Mouse (Mus musculus): ENCODE measurements around the gene Auts2. TPM values are rescaled to one million over a fixed set of nuclear protein-coding genes. Genes with fewer than 3 reads are reported as not detected.

Auts2 gene
- polyA plus RNA-seq, 1 experiment from 2014 or later = 1.0 TPM

DNA sequence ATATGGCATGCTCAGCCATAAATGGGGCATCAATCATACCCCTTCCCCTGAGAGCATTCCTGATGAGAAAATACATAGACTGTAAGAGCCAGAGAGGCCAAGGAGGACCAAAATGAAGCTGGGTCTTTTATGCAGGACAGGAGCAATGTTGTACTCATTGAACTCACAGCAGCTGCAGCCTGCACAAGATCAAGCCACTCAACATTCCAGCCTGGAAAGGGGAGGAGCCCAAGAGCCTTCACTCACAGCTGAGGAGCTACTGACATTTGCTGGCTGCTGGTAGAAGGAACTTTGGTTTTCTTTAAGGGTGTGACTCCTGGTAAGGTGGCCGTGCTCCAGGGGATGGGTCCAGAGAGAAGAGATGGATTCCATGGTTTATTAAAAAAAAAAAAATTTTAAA lies 164.2 kb downstream of the Auts2 start:
- DNase-seq (no peak), ATAC-seq (no peak)
- H3K4me3 ChIP-seq (ENCODE audit: low read depth, low read length) = no peak overlapping the region
- H3K4me1 ChIP-seq (ENCODE audit: insufficient read depth) = no peaks in the 10 kb centered on the region
- TF ChIP-seq CTCF (IDR thresholded peaks at IDR 0.05; ENCODE audit: low read depth) (no peak), EP300 (IDR thresholded peaks at IDR 0.05; ENCODE audit: low read depth) (no peak)
- no peak overlapping the region for H3K27ac ChIP-seq (ENCODE audit: low read depth)
- H3K9me3 ChIP-seq (ENCODE audit: low read length) = no peaks in the 10 kb centered on the region
- WGBS (ENCODE audit: insufficient replicate concordance) = 67% methylated on average over 1 of the region's 1 CpGs
- no peaks in the 10 kb centered on the region for H3K36me3 ChIP-seq (replicated peaks; ENCODE audit: insufficient read depth, low read length)
- no peaks in the 10 kb centered on the region for H3K27me3 ChIP-seq (ENCODE audit: insufficient read depth, low read length)
- H3K4me2 ChIP-seq (ENCODE audit: low read depth, low read length) = no peak overlapping the region
- H3K9ac ChIP-seq (replicated peaks) = no peak overlapping the region

DNA sequence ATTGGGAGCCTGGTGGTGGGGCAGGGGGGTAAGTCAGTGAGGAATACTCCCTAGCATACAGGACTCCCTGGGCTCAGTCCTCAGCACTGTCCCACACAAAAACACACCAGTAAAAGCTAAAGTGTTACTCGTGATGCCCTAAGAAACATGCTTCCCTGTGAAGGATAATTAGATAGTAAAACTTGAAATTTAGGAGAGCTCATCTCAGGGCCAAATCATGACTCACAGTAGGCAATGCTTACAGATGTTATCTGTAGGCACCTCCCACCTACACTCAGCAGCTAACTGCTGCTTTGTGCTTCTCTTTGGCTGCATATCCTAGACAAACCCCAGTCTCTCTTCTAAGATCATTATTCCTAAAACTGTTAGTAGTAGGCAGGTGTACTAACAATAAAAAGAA lies 168.0 kb downstream of the Auts2 start:
- DNase-seq (no peak), ATAC-seq (no peak)
- H3K27me3 ChIP-seq (ENCODE audit: insufficient read depth, low read length) = no peaks in the 10 kb centered on the region
- no peak overlapping the region for H3K4me2 ChIP-seq (ENCODE audit: low read depth, low read length)
- H3K4me3 ChIP-seq (ENCODE audit: low read depth, low read length) = no peak overlapping the region
- 0 out of 2 replicates have a peak, but pooled peaks cover 4% of the 10 kb centered on the region for H3K4me1 ChIP-seq (ENCODE audit: insufficient read depth)
- TF ChIP-seq EP300 (IDR thresholded peaks at IDR 0.05; ENCODE audit: low read depth) (no peak), CTCF (IDR thresholded peaks at IDR 0.05; ENCODE audit: low read depth) (no peak)
- WGBS (ENCODE audit: insufficient replicate concordance) = 83% methylated on average over 1 of the region's 1 CpGs
- H3K9me3 ChIP-seq (ENCODE audit: low read length) = no peaks in the 10 kb centered on the region
- H3K36me3 ChIP-seq (replicated peaks; ENCODE audit: insufficient read depth, low read length) = no peaks in the 10 kb centered on the region
- H3K9ac ChIP-seq (replicated peaks) = no peak overlapping the region
- H3K27ac ChIP-seq (ENCODE audit: low read depth) = no peak overlapping the region

DNA sequence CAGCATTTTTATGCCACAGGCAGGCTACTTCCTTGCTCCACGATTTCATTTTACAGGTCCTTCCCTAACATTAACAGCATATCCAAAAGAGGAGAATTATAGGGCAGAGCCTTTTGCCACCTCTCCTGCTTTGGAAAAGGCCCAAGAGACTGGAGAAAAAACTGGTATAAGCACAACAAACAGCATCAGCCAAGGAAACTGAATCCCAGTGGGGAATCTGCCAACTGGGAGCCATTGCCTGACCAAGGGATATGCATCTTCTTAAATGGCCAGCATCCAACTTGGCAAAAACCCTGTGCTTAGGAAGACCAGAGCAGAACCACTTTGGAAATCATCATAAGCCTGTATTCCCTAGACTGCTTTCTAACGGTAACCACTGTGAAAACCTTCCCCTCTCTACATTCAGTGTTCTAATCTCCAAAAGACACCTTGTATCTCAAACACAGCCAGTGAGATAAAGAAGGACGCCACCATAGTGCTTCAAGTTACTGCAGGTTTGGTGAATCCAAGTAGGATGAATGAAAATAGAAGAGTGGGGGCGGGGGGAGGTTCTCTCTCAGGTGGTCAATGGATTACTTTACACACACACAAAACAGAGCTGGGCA lies 169.6 kb downstream of the Auts2 start:
- H3K4me3 ChIP-seq (ENCODE audit: low read depth, low read length) = no peak overlapping the region
- H3K4me1 ChIP-seq (ENCODE audit: insufficient read depth) = 0 out of 2 replicates have a peak, but pooled peaks cover 4% of the 10 kb centered on the region
- no peak overlapping the region for H3K9ac ChIP-seq (replicated peaks)
- no peaks in the 10 kb centered on the region for H3K36me3 ChIP-seq (replicated peaks; ENCODE audit: insufficient read depth, low read length)
- H3K4me2 ChIP-seq (ENCODE audit: low read depth, low read length) = no peak overlapping the region
- DNase-seq (no peak), ATAC-seq (no peak)
- TF ChIP-seq CTCF (IDR thresholded peaks at IDR 0.05; ENCODE audit: low read depth) (no peak), EP300 (IDR thresholded peaks at IDR 0.05; ENCODE audit: low read depth) (no peak)
- H3K27ac ChIP-seq (ENCODE audit: low read depth) = no peak overlapping the region
- H3K27me3 ChIP-seq (ENCODE audit: insufficient read depth, low read length) = no peaks in the 10 kb centered on the region
- 59% methylated on average over 4 of the region's 4 CpGs for WGBS (ENCODE audit: insufficient replicate concordance)
- no peaks in the 10 kb centered on the region for H3K9me3 ChIP-seq (ENCODE audit: low read length)

- no peaks in the 10 kb centered on the region for H3K9me3 ChIP-seq (ENCODE audit: low read length)
- no peaks in the 10 kb centered on the region for H3K36me3 ChIP-seq (replicated peaks; ENCODE audit: insufficient read depth, low read length)
- WGBS (ENCODE audit: insufficient replicate concordance) = 56% methylated on average over 2 of the region's 2 CpGs
- DNase-seq (no peak), ATAC-seq (no peak)
- no peak for TF ChIP-seq CTCF (IDR thresholded peaks at IDR 0.05; ENCODE audit: low read depth)
- TF ChIP-seq EP300 (IDR thresholded peaks at IDR 0.05; ENCODE audit: low read depth) = no peak
- H3K9ac ChIP-seq (replicated peaks) = no peak overlapping the region
- no peak overlapping the region for H3K4me2 ChIP-seq (ENCODE audit: low read depth, low read length)
- H3K4me1 ChIP-seq (ENCODE audit: insufficient read depth) = 0 out of 2 replicates have a peak, but pooled peaks cover 9% of the 10 kb centered on the region
- no peak overlapping the region for H3K4me3 ChIP-seq (ENCODE audit: low read depth, low read length)
- H3K27me3 ChIP-seq (ENCODE audit: insufficient read depth, low read length) = no peaks in the 10 kb centered on the region
- H3K27ac ChIP-seq (ENCODE audit: low read depth) = no peak overlapping the region
Observed at GRCm38 (mm10) chr5:132372605-132373004, 170.5 kb downstream of the Auts2 start.

DNA sequence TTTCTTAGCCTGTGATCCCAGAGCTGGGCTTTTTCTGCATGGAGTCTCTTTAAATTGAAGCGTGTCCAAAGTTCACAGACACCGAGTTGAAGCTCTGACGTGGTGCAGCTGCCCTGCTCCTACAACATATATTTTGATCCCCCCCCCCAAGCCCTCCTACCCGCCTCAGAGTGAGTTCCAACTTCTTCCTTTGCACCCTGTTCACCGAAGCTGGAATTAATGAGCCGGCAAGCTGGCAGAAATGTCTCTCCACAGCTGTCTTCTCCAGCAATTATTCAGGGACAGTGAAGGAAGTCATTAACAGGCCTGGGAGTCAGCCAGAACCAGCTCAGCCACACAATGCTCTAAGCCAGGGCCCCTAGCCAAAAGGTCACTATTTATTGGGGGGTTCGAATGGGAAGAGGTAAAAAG lies 174.5 kb downstream of the Auts2 start:
- H3K9me3 ChIP-seq (ENCODE audit: low read length) = no peaks in the 10 kb centered on the region
- WGBS (ENCODE audit: insufficient replicate concordance) = 44% methylated on average over 7 of the region's 7 CpGs
- H3K27ac ChIP-seq (ENCODE audit: low read depth) = no peak overlapping the region
- H3K9ac ChIP-seq (replicated peaks) = no peak overlapping the region
- TF ChIP-seq EP300 (IDR thresholded peaks at IDR 0.05; ENCODE audit: low read depth) (no peak), CTCF (IDR thresholded peaks at IDR 0.05; ENCODE audit: low read depth) (no peak)
- H3K4me3 ChIP-seq (ENCODE audit: low read depth, low read length) = no peak overlapping the region
- H3K36me3 ChIP-seq (replicated peaks; ENCODE audit: insufficient read depth, low read length) = no peaks in the 10 kb centered on the region
- no peaks in the 10 kb centered on the region for H3K27me3 ChIP-seq (ENCODE audit: insufficient read depth, low read length)
- 0 out of 2 replicates have a peak, but pooled peaks cover 7% of the 10 kb centered on the region for H3K4me1 ChIP-seq (ENCODE audit: insufficient read depth)
- DNase-seq (no peak), ATAC-seq (no peak)
- H3K4me2 ChIP-seq (ENCODE audit: low read depth, low read length) = no peak overlapping the region

DNA sequence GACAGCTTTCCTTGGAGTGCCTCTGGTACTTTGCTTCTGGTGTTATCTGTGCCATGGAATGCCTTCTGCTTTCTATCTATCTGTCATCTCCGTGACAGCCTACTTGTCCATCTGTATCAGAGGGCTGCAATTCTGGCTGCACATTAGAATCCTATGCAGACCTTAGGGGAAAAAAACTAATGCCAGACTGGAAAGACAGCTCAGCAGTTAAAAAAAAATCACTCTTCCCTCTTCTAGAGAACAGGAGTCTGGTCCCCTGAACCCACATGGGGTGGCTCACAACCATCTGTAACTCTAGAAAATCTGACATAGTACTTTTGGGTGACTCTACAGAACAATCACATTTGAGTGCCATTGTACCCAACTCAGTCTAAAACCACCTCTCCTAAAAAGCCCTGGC lies 181.9 kb downstream of the Auts2 start:
- no peak for DNase-seq
- no peak for ATAC-seq
- Histone ChIP-seq H3K9ac (replicated peaks) (no peak overlapping the region), H3K27me3 (ENCODE audit: insufficient read depth, low read length) (no peaks in the 10 kb centered on the region), H3K9me3 (ENCODE audit: low read length) (no peaks in the 10 kb centered on the region), H3K4me2 (ENCODE audit: low read depth, low read length) (no peak overlapping the region), H3K4me3 (ENCODE audit: low read depth, low read length) (no peak overlapping the region), H3K36me3 (replicated peaks; ENCODE audit: insufficient read depth, low read length) (no peaks in the 10 kb centered on the region), H3K4me1 (ENCODE audit: insufficient read depth) (no peaks in the 10 kb centered on the region), H3K27ac (ENCODE audit: low read depth) (no peak overlapping the region)
- no peak for TF ChIP-seq CTCF (IDR thresholded peaks at IDR 0.05; ENCODE audit: low read depth)
- TF ChIP-seq EP300 (IDR thresholded peaks at IDR 0.05; ENCODE audit: low read depth) = no peak
- WGBS (ENCODE audit: insufficient replicate concordance) = 74% methylated on average over 1 of the region's 1 CpGs
